Mouse (Mus musculus): ENCODE measurements around the gene Gm9376. TPM values are rescaled to one million over a fixed set of nuclear protein-coding genes. Genes with fewer than 3 reads are reported as not detected.

Gm9376 gene
- total RNA-seq (2017) = not detected in 2 replicates

DNA sequence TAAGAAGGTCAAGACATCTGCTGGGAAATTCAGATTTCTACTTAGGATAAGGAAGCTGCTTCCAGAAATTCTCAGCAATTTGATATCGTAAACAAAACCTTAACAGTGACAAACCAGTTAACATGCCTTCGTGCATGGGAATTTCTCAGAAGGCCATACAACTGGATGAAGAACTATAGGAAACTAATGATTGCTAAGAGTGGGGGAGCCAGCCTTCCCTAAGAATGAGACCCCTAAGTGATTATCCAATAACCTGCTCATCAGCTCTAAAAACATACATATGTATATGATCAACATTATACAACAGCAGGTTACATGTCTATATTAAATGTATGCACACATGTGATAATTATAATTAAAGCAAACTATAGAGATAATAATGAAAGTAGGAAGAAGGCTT, at the start of gene Gm9376:
Gm9376 (plus strand) TSS at position 301 of the 400 bp plus-strand sequence.
- no peak for ATAC-seq (replicated peaks in 1 of 2; ENCODE audit: insufficient read depth in 1 of 2, low FRiP score in 2 of 2, low TSS enrichment in 1 of 2, low read depth in 1 of 2, poor library complexity in 2 of 2, severe bottlenecking in 2 of 2)

DNA sequence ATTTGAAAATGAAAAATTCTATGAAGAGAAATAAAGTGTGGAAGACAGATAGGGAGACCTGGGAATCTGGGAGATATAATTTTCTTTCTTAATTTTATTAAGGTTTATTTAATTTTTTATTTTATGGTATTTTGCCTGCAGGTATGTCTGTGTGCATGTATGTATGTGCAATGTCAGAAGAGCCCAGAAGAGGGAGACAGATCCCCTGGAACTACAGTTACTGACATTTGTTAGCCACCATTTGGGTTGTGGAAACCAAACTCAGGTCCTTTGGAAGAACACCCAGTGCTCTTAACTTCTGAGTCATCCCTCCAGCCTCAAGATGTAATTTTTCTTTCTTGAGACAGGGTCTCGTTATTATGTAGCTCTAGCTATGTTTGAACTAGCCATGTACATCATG, 45.9 kb upstream of the Gm9376 start:
- ATAC-seq (replicated peaks in 1 of 2; ENCODE audit: insufficient read depth in 1 of 2, low FRiP score in 2 of 2, low TSS enrichment in 1 of 2, low read depth in 1 of 2, poor library complexity in 2 of 2, severe bottlenecking in 2 of 2) = no peak

DNA sequence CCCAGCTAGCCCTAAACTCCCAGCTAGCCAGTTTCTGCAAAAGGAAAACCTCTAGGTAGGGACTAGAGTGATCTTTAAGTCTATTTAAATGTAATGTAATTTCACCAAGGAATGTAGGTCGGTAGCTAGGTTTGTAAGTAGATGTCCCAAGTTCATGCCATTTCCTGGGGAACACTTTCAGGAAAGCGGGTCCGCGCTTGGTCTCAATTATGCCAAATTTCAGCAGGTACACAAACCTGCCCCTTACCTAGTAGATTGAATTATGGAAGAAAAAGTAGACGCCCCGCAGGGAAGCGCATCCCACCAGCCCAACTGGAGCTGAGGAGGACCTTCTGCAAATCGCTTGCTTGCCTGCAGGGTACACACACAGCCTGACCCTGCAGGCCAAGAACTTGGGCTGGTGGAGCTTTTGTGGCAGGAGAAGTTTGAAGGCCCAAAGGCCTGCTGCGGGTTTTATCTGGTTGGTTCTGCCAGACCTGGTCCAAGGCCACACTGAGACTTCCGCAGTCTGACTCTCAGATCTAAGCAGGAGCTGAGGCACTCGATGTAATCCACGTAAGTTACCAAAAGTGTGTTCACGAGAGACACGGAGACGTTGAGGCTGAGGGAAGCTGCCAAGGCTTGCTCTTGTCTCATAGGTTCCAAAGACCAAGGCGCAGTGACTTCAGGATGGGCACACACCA, 41.6 kb upstream of the Gm9376 start:
- no peak for ATAC-seq (replicated peaks in 1 of 2; ENCODE audit: insufficient read depth in 1 of 2, low FRiP score in 2 of 2, low TSS enrichment in 1 of 2, low read depth in 1 of 2, poor library complexity in 2 of 2, severe bottlenecking in 2 of 2)

DNA sequence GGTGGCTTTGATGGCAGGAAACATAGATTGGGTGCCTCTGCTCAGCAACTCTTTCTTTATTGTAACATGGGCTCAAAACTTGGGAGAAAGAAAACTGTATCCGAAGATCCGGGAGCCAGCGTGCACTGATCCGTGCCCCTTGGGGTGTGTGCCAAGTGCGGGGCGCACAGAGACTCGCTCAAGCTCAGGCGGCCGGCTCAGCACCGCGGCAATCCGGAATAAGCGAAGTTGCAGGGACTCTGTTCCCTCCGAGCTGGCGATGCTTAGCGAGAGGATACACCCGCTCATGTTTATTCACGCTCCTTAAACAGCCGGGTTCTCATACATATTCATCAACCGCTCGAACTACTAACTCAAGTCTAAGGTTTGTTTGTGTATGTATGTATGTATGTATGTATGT, 40.8 kb upstream of the Gm9376 start:
- ATAC-seq (replicated peaks in 1 of 2; ENCODE audit: insufficient read depth in 1 of 2, low FRiP score in 2 of 2, low TSS enrichment in 1 of 2, low read depth in 1 of 2, poor library complexity in 2 of 2, severe bottlenecking in 2 of 2) = peak; percentile 50 to 72; a peak in 2 of 4 replicates

DNA sequence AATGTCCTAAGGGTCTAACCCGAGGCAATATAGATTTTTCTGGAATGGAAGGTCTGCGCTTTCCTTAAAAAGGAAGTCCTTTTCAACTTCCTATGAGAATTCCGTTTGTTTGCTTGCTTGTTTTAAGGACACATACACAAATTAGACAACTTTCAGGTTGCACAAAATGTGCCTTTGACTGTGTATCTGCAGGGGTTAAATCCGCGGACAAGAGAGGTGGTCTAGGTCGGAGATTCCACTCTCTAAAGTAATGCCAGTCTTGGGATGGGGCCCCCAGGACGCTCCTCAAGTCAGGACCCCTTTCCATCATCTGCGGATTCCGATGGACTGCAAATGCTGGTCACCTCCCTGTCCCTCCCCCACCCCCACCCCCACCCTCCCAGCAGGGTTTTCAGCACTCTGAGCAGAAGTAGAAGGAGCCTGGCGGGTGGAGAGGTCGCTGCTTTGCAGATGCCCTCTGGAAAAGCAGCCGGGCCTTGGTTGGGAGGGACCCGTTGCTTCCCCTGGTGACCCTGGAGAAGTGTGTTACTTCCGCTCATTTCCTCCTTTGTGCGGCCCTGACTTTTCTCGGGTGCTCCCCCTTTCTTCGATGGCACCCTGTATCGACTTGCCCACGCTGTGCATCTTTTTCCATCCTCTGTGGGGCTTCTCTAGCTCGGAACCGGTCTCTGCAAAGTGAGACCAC, 40.1 kb upstream of the Gm9376 start:
- ATAC-seq (replicated peaks in 1 of 2; ENCODE audit: insufficient read depth in 1 of 2, low FRiP score in 2 of 2, low TSS enrichment in 1 of 2, low read depth in 1 of 2, poor library complexity in 2 of 2, severe bottlenecking in 2 of 2) = no peak

DNA sequence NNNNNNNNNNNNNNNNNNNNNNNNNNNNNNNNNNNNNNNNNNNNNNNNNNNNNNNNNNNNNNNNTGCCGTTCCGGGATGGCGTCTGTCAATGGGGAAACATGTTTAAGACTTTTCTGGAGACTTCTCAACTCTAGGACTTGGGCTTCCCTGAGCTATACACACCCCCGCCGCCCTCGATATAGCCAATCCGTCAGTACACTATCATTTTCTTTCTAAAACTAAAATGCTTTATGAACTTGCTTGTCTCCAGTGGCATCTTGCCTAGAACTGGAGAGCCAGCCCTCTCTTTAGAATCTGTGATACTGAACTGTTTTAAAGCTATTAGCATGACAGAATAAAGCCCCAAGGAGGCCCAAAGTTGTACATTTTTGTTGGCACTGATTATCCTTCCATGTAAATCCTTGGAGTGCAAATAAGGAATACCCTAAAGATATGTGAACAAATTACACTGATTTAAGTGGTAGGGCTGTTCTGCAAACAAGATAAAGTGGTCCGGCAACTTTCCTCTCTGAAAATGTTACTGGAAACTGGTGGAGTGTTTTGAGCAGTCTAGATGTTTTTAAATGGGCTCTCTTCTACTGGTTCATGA, 34.3 kb upstream of the Gm9376 start:
- ATAC-seq (replicated peaks in 1 of 2; ENCODE audit: insufficient read depth in 1 of 2, low FRiP score in 2 of 2, low TSS enrichment in 1 of 2, low read depth in 1 of 2, poor library complexity in 2 of 2, severe bottlenecking in 2 of 2) = no peak

DNA sequence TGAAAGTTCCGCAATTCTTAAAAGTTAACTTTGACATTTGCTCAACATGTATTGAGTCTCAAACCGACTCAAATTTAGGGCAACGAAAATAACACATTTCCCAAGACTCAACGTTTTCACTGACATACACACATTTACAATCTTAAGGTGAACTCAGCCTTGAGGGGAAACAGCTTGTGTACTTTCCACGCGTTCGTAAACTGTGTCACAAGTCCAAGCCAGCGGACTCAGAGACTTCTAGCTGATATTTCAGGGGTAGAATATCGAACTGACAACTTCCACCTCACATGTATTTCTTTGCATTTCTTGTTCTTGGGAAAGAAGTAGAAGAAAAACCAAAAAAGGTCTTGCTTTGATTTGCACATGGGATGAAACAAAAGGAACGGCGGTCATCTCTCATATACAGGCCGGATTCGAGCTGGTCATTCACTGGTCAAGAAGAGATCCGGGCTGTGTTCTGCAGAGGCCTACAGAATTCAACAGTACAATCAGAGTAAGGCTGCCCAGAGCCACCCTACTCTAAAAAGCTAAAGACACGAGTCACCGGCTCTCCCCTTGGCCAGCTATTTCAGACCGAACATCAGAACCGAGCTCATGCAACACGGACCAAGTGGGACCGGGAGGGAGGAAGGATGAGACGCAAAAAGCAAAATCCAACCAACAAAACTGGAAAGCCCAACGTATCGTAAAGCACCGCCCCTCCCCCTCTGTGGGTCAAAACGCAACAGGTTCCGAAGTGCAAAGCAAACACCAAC, 32.8 kb upstream of the Gm9376 start:
- no peak for ATAC-seq (replicated peaks in 1 of 2; ENCODE audit: insufficient read depth in 1 of 2, low FRiP score in 2 of 2, low TSS enrichment in 1 of 2, low read depth in 1 of 2, poor library complexity in 2 of 2, severe bottlenecking in 2 of 2)

DNA sequence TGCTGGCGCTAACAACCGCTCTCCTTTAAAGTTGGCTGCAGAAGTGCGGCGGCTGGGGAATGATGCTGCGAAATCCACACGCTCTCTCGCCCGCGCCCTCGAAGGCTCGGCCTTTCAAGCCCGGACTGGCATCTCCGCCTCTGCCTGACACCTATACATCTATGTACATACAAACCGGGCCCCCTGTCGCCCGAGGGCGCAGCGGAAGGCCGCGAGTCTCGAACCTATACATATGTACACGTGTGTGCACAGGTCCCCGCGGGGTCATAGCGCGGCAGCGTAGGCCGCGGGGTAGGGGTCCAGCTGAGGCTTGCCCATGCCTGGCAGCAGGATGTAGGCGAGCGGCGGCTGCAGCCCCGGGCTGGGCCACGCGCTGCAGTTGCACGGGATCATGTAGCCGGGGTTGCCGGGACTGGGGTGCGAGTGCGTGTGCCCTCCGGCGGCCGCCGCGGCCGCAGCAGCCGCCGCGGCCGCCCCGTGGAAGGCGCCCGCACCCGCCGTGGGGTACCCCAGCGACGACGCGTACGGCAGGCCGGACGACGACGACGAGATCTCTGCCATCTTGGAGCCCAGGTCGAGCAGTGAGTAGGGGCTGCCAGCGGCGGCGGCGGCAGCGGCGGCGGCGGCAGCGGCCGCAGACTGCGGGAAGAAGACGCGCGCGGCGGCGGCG, 32.1 kb upstream of the Gm9376 start:
- 0 out of 4 replicates have a peak, but pooled peaks of 1 of the 2 experiments have one; percentile 20 for ATAC-seq (replicated peaks in 1 of 2; ENCODE audit: insufficient read depth in 1 of 2, low FRiP score in 2 of 2, low TSS enrichment in 1 of 2, low read depth in 1 of 2, poor library complexity in 2 of 2, severe bottlenecking in 2 of 2)

DNA sequence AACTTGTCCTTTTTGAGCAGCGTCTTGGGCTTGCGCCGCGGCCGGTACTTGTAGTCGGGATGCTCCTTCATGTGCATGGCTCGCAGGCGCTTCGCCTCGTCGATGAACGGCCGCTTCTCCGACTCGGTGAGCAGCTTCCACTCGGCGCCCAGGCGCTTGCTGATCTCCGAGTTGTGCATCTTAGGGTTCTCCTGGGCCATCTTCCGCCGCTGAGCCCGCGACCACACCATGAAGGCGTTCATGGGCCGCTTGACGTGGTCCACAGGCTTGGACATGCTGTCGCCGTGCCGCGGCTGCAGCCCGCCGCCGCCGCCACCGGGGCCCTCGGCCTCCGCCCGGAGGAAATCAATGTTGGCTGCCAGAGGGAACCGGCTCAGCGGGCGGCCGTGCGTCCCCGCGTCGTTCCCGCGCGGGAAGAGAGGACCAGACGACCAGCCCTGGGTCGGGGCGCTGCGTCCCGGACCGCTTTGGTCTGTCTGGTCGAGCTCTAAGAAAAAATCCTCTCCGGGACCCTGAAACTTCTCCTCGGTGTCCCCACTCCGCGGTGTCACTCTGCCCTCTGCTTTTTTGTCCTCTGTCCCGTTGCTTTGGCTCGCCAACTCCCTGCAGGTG, 31.3 kb upstream of the Gm9376 start:
- no peak for ATAC-seq (replicated peaks in 1 of 2; ENCODE audit: insufficient read depth in 1 of 2, low FRiP score in 2 of 2, low TSS enrichment in 1 of 2, low read depth in 1 of 2, poor library complexity in 2 of 2, severe bottlenecking in 2 of 2)

DNA sequence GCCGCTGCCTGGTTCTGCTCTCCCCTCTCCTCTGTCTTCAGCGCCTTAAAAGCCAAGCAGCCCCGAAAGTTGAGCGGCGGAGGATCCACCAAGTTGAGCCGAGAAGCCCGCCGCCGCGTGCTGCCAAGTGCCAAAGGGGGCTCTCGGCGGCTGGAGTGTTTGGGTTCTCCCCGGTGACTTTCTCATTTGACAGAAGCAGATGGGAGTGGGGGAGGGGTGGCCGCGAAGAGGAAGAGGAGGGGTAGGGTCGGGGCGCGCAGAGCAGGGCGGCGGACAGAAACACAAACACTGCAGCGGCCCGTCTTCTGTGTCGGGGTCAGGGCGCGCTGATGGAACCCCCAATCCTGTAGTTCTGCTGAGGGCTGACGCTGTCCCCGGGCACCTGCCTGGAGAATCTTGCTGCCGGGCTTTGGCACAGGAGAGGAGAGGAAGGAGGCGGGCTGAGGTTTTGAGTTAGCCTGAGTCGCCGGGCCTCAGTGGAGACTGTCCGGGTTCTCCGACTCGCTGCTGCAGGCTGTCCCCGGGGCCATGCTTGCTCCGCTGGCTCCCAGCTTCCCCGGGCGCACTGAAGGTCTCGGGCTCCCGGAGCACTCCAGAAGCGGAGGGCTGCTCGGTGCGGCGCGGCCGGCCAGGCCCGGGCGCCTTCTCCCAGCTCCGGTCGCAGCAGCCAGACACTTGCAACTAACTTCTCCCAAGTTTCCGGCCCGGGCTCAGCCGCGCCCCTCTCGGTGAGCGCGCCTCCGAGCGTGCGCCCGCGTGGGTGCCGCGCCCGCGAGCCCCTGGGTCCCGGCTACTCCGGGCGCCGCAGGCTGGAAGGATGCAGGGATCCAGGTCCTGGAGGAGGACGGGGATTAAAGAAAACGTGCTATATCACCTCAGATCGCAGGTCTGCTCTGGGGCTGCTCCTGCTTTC, 30.5 kb upstream of the Gm9376 start:
- ATAC-seq (replicated peaks in 1 of 2; ENCODE audit: insufficient read depth in 1 of 2, low FRiP score in 2 of 2, low TSS enrichment in 1 of 2, low read depth in 1 of 2, poor library complexity in 2 of 2, severe bottlenecking in 2 of 2) = peak in 1 of 2 experiments; percentile 22; a peak in 1 of 4 replicates

DNA sequence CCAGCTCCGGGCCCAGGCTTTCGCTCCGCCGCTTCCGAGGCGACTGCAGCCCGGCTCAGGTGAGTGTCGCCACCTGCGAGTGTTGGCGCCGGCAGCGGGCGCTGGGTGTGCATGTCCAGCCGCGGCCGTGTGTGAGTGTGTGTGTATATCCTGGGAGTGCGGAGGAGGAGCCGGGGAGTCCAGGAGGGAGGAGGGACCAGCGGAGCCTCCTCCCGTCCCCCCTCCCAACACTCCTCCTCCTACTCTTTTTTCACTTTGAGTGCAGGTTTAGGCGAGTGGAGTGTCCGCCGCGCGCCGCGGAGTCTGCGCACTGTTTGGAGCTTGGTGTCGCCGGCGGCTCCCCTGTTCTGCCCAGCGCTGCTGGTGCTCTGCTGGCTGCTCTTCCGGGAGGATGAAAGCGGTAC, 29.9 kb upstream of the Gm9376 start, which contains the start of gene Sox21:
Sox21 (minus strand) TSS at position 145 of the 404 bp plus-strand sequence.
- peak; percentile 27 to 47; a peak in 1 of 4 replicates for ATAC-seq (replicated peaks in 1 of 2; ENCODE audit: insufficient read depth in 1 of 2, low FRiP score in 2 of 2, low TSS enrichment in 1 of 2, low read depth in 1 of 2, poor library complexity in 2 of 2, severe bottlenecking in 2 of 2)

DNA sequence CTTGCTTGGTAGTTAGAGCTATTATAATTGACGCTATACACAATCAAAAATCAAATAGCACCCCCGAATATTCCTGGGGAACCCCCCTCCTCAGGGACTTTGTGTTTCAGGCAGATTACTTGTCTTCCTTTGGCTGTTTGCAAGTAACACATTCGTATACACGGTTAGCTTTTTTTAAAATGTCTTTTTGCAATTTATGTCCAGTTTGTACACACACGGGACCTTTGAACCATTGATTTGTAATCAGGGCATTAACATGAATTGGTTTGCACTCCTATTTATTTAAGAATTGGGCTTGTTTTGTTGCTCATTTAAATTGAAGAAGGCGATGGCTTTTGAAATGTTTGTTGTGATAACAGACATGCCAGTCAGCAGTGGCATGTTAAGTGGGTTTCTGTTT, 29.0 kb upstream of the Gm9376 start:
- ATAC-seq (replicated peaks in 1 of 2; ENCODE audit: insufficient read depth in 1 of 2, low FRiP score in 2 of 2, low TSS enrichment in 1 of 2, low read depth in 1 of 2, poor library complexity in 2 of 2, severe bottlenecking in 2 of 2) = no peak

DNA sequence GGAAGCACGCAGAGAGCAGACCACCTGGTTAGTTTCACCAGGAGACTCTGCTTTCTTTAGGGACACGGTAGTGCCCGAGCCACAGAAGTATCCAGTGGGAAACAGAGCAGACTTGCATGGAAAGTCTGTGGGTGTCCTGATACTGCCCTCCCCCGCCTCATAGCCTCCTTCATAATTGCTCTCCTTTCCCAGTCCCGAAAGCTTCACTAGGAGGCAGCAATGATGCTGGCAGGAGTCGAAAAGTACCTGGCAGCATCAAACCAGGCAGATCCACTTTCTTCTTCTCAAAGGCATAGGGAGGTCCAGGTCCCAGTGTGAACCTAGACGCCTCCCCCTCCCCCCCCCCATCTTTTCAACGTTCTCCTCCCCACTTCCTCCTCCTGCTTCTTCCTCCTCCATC, 27.4 kb upstream of the Gm9376 start:
- ATAC-seq (replicated peaks in 1 of 2; ENCODE audit: insufficient read depth in 1 of 2, low FRiP score in 2 of 2, low TSS enrichment in 1 of 2, low read depth in 1 of 2, poor library complexity in 2 of 2, severe bottlenecking in 2 of 2) = no peak

DNA sequence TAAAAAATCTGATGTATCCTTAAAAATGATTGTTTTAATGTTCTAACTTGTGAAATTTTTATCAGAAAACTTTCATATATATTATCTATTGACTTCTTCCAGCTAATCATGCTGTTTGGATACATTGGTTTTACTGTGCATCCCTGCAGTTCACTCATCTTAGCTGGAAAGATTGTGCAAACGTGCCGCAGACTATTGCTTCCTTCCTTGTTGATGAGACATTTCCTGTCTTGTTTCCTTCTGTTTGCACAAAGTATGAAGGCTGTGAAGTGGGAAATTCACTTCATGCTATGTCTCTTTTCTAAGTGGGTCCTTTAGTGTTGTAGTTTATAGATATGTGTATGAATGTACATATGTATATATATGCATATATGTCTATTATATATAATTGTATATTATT, 25.3 kb upstream of the Gm9376 start:
- ATAC-seq (replicated peaks in 1 of 2; ENCODE audit: insufficient read depth in 1 of 2, low FRiP score in 2 of 2, low TSS enrichment in 1 of 2, low read depth in 1 of 2, poor library complexity in 2 of 2, severe bottlenecking in 2 of 2) = no peak

DNA sequence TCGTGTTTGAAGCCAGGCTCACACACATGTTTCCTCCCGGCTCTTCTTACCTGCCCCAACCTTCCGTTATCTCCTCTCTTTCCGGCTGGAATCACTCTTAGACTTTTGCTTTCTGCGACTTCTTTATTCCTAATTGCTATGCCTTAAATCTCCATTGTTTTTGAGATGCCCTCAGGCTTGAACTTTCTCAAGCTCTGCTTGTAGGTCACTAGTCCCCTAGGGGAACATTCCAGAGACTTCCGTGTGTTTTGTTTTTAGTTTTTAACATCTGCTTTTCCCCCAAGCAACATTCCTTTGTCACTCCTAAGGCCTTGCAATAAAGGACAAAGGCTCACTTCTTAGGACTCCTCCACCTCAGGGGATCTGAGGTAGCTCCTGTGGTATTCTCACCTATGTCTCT, 13.4 kb upstream of the Gm9376 start:
- no peak for ATAC-seq (replicated peaks in 1 of 2; ENCODE audit: insufficient read depth in 1 of 2, low FRiP score in 2 of 2, low TSS enrichment in 1 of 2, low read depth in 1 of 2, poor library complexity in 2 of 2, severe bottlenecking in 2 of 2)

DNA sequence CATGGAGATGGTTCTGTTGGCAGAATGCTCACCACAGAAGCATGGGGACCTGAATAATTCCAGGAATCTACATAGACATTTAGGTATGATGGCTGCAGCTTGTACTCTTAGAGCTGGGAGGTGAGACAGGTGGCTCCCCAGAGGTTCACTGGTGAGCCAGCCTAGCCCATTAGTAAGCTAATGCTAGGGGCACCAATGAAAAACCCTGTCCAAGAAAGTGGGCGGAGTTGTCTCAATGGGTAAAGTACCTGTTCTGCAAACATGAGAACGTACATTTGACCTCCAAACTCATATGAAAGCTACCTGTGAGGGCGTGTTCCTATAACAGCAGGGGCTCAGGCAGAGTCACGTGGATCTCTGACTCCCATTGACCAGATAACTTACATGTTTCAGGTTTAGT, 2.1 kb downstream of the Gm9376 start:
- no peak for ATAC-seq (replicated peaks in 1 of 2; ENCODE audit: insufficient read depth in 1 of 2, low FRiP score in 2 of 2, low TSS enrichment in 1 of 2, low read depth in 1 of 2, poor library complexity in 2 of 2, severe bottlenecking in 2 of 2)

Measured in hematopoietic stem cell, adult 5-6 weeks (primary cell).